Mouse (Mus musculus): ENCODE results near the gene Odf3.

DNA sequence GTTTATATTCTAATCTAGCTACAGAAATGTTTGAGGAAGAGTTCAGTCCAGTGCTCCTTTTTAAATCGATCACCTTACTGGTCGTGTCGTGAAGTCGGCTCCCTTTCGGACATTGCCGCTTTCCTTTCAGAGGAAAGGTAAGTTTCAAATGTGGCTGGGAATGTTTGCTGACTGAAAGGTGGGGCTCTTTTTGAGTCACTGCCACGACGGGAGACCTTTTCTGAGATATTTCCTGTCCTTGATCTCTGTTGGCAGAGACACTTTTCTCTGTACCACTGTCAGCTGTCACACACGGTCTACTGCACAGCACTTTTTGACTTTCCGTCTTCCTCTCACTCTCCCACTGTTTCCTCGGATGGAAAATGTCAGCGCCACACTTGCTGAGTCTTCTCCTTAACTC lies 34.8 kb upstream of the Odf3 start:
- TF ChIP-seq CTCF (IDR thresholded peaks at IDR 0.05; ENCODE audit: low read depth, low read length) (no peak), GATA1 (IDR thresholded peaks at IDR 0.05; ENCODE audit: borderline replicate concordance, low read length) (no peak), POLR2AphosphoS5 (IDR thresholded peaks at IDR 0.05; ENCODE audit: insufficient replicate concordance, low read depth, low read length) (no peak), TAL1 (conservative IDR thresholded peaks at IDR 0.05; ENCODE audit: low read depth, low read length) (no peak), GATA2 (IDR thresholded peaks at IDR 0.05; ENCODE audit: borderline replicate concordance, low read depth, low read length) (no peak)
